Mouse (Mus musculus) ES-Bruce4 (cell line): ENCODE measurements around the gene Stub1.

ENCODE experiments used
- CTCF ChIP-seq: IDR thresholded peaks from one replicate; pipeline ENCODE4 v1.8.1; 2011; ENCODE audit warnings: low read depth, low read length
- POLR2A ChIP-seq: IDR thresholded peaks from one replicate; pipeline ENCODE4 v1.8.1; 2011; ENCODE audit warnings: low read length; ENCODE audit not compliant: insufficient read depth

GRCm38 (mm10) chr17:25843636-25844395, 10.6 kb upstream of the Stub1 start:
- no peak for TF ChIP-seq CTCF
- no peak for TF ChIP-seq POLR2A
